Comparison of ENCODE assay signal across 8 mouse cellular contexts in the genomic region with DNA sequence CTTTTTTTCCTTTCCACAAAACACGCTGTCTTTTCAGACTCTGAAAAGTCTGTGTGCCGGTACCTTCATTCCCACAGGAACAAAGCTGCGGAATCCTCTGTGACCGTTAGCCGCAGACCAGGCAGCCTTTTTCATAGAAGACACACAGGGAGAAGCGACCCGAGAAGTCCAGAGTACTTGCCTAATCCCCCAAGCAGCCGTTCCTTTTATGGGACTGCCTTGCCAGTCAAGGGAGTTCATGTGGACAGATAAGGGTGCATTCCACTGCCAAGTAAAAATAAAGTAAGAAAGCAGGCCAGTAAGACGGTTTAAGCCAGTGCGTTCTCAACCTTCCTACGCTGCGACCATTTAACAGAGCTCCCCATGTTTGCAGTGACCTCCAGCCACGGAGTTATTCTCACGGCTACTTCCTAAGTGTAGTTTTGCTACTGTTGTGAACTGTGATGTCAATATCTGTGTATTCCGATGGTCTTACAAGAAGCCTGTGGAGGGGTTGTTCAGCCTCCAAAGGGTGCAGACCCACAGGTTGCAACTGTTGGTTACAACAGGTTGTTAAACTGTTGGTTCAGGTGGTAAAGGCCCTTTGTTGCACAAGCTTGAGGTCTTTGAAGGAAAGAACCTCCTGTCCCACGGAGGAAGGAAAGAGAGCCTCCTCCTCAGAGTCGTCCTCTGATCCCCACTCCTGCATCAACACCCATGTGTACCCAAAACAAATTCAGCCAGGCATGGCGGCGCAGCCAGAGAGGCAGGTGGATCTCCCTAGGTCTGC. TPM values are rescaled to one million over a fixed set of nuclear protein-coding genes. Genes with fewer than 3 reads are reported as not detected.
A peak's percentile ranks its signal among the peaks of the same experiment; 100 is the strongest.
DNase-seq lines count a peak whose midpoint lies in the region; ATAC-seq and TF ChIP-seq lines count a peak whose summit lies in the region.

No protein-coding gene starts in this region.

- no peak for ATAC-seq in hindbrain, embryonic 14.5 days (ENCODE audit: low FRiP score)

- WGBS in hindbrain, embryonic 14.5 days: 58% methylated on average over 19 of the region's 19 CpGs

- no peaks in the 10 kb centered on the region for H3K9me3 ChIP-seq in hindbrain, embryonic 14.5 days (ENCODE audit: control insufficient read depth, low read length)

- no peak overlapping the region for H3K9ac ChIP-seq in hindbrain, embryonic 14.5 days

- no peaks in the 10 kb centered on the region for H3K27me3 ChIP-seq in hindbrain, embryonic 14.5 days (ENCODE audit: control insufficient read depth, insufficient read depth, low read length)

- no peak for TF ChIP-seq CTCF in left cerebral cortex, adult 2 months (IDR thresholded peaks at IDR 0.05)

- H3K4me3 ChIP-seq in left cerebral cortex, adult 2 months: no peak overlapping the region
- H3K4me3 ChIP-seq in hindbrain, embryonic 14.5 days (replicated peaks; ENCODE audit: low read length): 0 out of 2 replicates have a peak overlapping the region, but pooled peaks have one; percentile 96

- DNase-seq in adrenal gland, postnatal 10 days: peak; percentile 30
- DNase-seq in adrenal gland, adult 8-10 months: no peak
- DNase-seq in left cerebral cortex, adult 2 months (ENCODE audit: extremely low spot score in 1 of 2, low spot score in 2 of 2): no peak
- DNase-seq in left cerebral cortex, adult 9 months (ENCODE audit: low spot score in 2 of 2): no peak
- DNase-seq in hindbrain, embryonic 14.5 days (ENCODE audit: low spot score): no peak
- peak; percentile 57 for DNase-seq in naive thymus-derived CD4-positive, alpha-beta T cell, adult 2 months (ENCODE audit: low read depth)
- no peak for DNase-seq in frontal cortex, postnatal 36 days (ENCODE audit: low spot score in 2 of 2)
- no peak for DNase-seq in gastrocnemius, postnatal 4 days (ENCODE audit: low spot score in 2 of 2)

- peak overlapping the region; percentile 86 for H3K4me2 ChIP-seq in hindbrain, embryonic 14.5 days (replicated peaks)

- peaks cover 56% of the 10 kb centered on the region for H3K4me1 ChIP-seq in hindbrain, embryonic 14.5 days (replicated peaks; ENCODE audit: control insufficient read depth, insufficient read depth, low read length)

- H3K36me3 ChIP-seq in hindbrain, embryonic 14.5 days (replicated peaks; ENCODE audit: control insufficient read depth, insufficient read depth): no peaks in the 10 kb centered on the region; the same call in 1 of the 2 replicates

- H3K27ac ChIP-seq in left cerebral cortex, adult 2 months: 0 out of 2 replicates have a peak overlapping the region, but pooled peaks have one; percentile 28
- H3K27ac ChIP-seq in hindbrain, embryonic 14.5 days: peak overlapping the region; percentile 49

- intact Hi-C loops in left cerebral cortex, adult 2 months (cut with DNase I): no loop called here

RNA-seq across cellular contexts. Expression of gene Vps37b, which starts 4.2 kb away (rescaled TPM):
- total RNA-seq in adrenal gland, postnatal 10 days (2021): 10 to 100 TPM; 41.1 to 58.1 TPM
- 100 to 1,000 TPM in 1 of 4 experiments, 10 to 100 TPM in 3; 76.1 to 101 (median 91.9) TPM for total RNA-seq in adrenal gland, adult 8-10 months (2022)
- 10 to 100 TPM; 46.1 to 47.3 TPM for total RNA-seq in left cerebral cortex, adult 2 months (2021)
- 59.5 and 61.7 TPM in 2 replicates for polyA plus RNA-seq in hindbrain, embryonic 14.5 days (2014; fragmentation: Nextera tagmentation; extraction: Ambion mirVana)
- 10 to 100 TPM; 24.4 to 29.3 TPM for total RNA-seq in gastrocnemius, postnatal 4 days (2021)

RNA-seq across cellular contexts. Expression of gene Hip1r, which starts 54.5 kb away (rescaled TPM):
- total RNA-seq in adrenal gland, postnatal 10 days (2021): 10 to 100 TPM; 18.2 to 22.5 TPM
- 10 to 100 TPM; 13.2 to 29.8 (median 22.8) TPM for total RNA-seq in adrenal gland, adult 8-10 months (2022)
- total RNA-seq in left cerebral cortex, adult 2 months (2021): 10 to 100 TPM; 68.3 to 74.2 TPM
- 22.4 and 27.9 TPM in 2 replicates for polyA plus RNA-seq in hindbrain, embryonic 14.5 days (2014; fragmentation: Nextera tagmentation; extraction: Ambion mirVana)
- 1 to 10 TPM; 5.5 to 6.6 TPM for total RNA-seq in gastrocnemius, postnatal 4 days (2021)

Comparison
In these comparisons a context has a peak if more than half of its experiments do, and no peak if none do; other contexts are left out.
1. DNase-seq: peak in adrenal gland, postnatal 10 days (single experiment) and naive thymus-derived CD4-positive, alpha-beta T cell, adult 2 months (single experiment); none in adrenal gland, adult 8-10 months (single experiment), left cerebral cortex, adult 2 months (0 of 2), left cerebral cortex, adult 9 months (0 of 2), hindbrain, embryonic 14.5 days (single experiment), frontal cortex, postnatal 36 days (0 of 2) and gastrocnemius, postnatal 4 days (0 of 2).